Mouse (Mus musculus) spleen, postnatal 10 days (tissue): ENCODE results near the gene Olfr1030.
"Not testable (repeated sequence)": the region's sequence is repeated elsewhere in the genome, so short reads cannot be mapped to it uniquely, and the experiment has no call there.

Experiments
- DNase-seq, 2 experiments: peaks; one replicate each; pipeline ENCODE4 v3.0.0; 2021 to 2022; ENCODE audit warnings: low spot score in 2 of 2

The Olfr1030 gene

DNA sequence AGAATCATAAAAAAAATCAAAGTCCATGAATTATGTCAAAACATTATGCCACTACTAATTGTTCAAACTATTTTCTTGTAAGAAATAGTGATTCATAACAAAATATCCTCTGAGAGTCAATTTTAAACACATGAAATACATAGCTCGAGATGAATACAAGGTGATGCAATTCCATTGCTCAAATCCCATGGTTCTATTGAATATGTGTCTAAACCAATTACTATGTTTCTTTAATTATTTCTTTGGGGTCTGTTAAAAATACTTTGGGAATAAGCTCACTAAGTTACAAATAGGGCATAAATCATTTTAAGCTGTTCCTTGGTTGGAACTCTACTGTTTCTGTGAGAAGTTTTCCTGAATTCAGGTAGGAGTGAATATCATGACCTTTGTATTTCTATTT lies at the start of gene Olfr1030:
TSS of gene Olfr1030 (plus strand) at position 301 of the 400 bp plus-strand sequence.
- DNase-seq, result no peak

DNA sequence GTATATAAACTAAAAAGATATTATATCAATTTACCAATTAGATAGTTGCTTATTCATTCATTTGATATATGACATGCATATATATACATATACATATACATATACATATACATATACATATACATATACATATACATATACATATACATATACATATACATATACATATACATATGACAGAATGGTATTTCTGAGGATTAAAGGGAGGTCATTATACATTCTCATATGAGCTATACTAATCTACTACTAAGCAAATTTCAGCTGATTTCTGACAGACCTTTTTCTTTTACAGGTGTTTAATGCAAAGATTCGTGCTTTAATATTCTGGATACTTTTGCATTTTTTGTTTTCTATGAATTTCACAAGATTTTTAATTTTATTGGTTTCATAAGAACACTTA lies 28.9 kb upstream of the Olfr1030 start, which contains the start of gene Olfr1028:
TSS of gene Olfr1028 (plus strand) at position 301 of the 400 bp plus-strand sequence.
- no peak for DNase-seq

GRCm38 (mm10) chr2:85973595-85973994 lies 5.5 kb upstream of the Olfr1030 start, which contains the start of gene Olfr1029:
Olfr1029 (plus strand) TSS chr2:85973895.
- no peak for DNase-seq

DNA sequence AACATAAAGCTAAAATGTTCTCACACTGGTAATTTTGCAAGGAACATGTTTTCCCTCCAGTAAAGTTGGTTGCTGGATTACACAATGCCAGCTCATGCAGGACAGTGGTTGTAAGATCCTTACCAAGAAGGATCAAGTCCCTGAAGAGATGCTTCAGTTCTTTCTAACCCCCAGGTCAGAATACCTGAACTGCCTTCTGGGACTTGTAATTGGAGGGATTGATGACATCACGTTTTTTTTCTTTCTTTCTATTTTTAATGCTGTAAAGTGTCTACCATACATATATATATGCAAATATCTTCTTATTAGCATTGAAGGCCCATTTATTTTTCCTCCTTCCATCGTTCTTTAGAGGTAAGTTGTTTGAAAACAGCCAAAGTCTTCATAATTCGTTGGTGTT lies 10.9 kb downstream of the Olfr1030 start, which contains the start of gene Olfr1031:
TSS of gene Olfr1031 (plus strand) at position 301 of the 400 bp plus-strand sequence.
- DNase-seq, result no peak

GRCm38 (mm10) chr2:86005240-86005639 lies 26.2 kb downstream of the Olfr1030 start, which contains the start of gene Olfr1032:
Olfr1032 (plus strand) TSS chr2:86005540.
- DNase-seq, result no peak

DNA sequence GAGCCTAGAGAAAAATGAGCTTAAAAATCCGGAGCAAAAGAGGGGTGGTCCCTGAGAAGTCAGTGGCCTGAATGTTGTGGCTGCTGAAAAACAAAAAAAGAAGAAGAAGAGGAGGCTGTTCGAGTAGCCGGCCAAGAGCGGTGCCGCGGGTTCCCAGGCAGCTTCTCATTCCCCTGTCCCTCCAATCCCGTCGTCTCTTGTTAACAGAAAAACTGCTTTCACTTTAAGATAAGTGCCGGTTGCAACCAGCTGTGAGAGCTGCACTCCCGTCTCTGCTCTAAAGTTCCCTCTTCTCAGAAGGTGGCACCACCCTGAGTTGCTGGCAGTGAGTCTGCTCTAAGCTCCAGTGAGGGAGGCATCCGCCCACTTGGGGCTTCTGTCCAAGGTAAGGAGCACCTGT lies 41.3 kb downstream of the Olfr1030 start, which contains the start of gene Olfr1033:
TSS of gene Olfr1033 (plus strand) at position 228 of the 400 bp plus-strand sequence.
- not testable (repeated sequence) for DNase-seq

GRCm38 (mm10) chr2:86021518-86021917 lies 42.4 kb downstream of the Olfr1030 start:
- not testable (repeated sequence) for DNase-seq
